Mouse (Mus musculus): ENCODE results near the gene Nkain2. TPM values are rescaled to one million over a fixed set of nuclear protein-coding genes. Genes with fewer than 3 reads are reported as not detected.

Gene Nkain2
- total RNA-seq, 2 experiments from 2014 or later: not detected

- no peak for ATAC-seq (replicated peaks; ENCODE audit: poor library complexity, severe bottlenecking)
Observed at GRCm38 (mm10) chr10:32594998-32595397, 295.3 kb downstream of the Nkain2 start.

- no peak for ATAC-seq (replicated peaks; ENCODE audit: poor library complexity, severe bottlenecking)
Observed at GRCm38 (mm10) chr10:32577276-32577580, 313.0 kb downstream of the Nkain2 start.

- no peak for ATAC-seq (replicated peaks; ENCODE audit: poor library complexity, severe bottlenecking)
Observed at GRCm38 (mm10) chr10:32576559-32577275, 313.5 kb downstream of the Nkain2 start.

- ATAC-seq (replicated peaks; ENCODE audit: poor library complexity, severe bottlenecking): no peak
Observed at GRCm38 (mm10) chr10:32557673-32558072, 332.6 kb downstream of the Nkain2 start.

- ATAC-seq (replicated peaks; ENCODE audit: poor library complexity, severe bottlenecking): no peak
Observed at GRCm38 (mm10) chr10:32536057-32536456, 354.2 kb downstream of the Nkain2 start.

- ATAC-seq (replicated peaks; ENCODE audit: poor library complexity, severe bottlenecking): no peak
Observed at GRCm38 (mm10) chr10:32510821-32511220, 379.4 kb downstream of the Nkain2 start.

- no peak for ATAC-seq (replicated peaks; ENCODE audit: poor library complexity, severe bottlenecking)
Observed at GRCm38 (mm10) chr10:32494591-32495182, 395.6 kb downstream of the Nkain2 start.

GRCm38 (mm10) chr10:32493600-32493999, 396.7 kb downstream of the Nkain2 start:
- ATAC-seq (replicated peaks; ENCODE audit: poor library complexity, severe bottlenecking): no peak

- ATAC-seq (replicated peaks; ENCODE audit: poor library complexity, severe bottlenecking): no peak
Observed at GRCm38 (mm10) chr10:32462726-32463125, 427.5 kb downstream of the Nkain2 start.

- no peak for ATAC-seq (replicated peaks; ENCODE audit: poor library complexity, severe bottlenecking)
Observed at GRCm38 (mm10) chr10:32439932-32440519, 450.2 kb downstream of the Nkain2 start.

- no peak for ATAC-seq (replicated peaks; ENCODE audit: poor library complexity, severe bottlenecking)
Observed at GRCm38 (mm10) chr10:32414228-32414627, 476.0 kb downstream of the Nkain2 start.

- ATAC-seq (replicated peaks; ENCODE audit: poor library complexity, severe bottlenecking): no peak
Observed at GRCm38 (mm10) chr10:32411331-32411730, 478.9 kb downstream of the Nkain2 start.

GRCm38 (mm10) chr10:32400961-32401360, 489.3 kb downstream of the Nkain2 start:
- ATAC-seq (replicated peaks; ENCODE audit: poor library complexity, severe bottlenecking): no peak

- ATAC-seq (replicated peaks; ENCODE audit: poor library complexity, severe bottlenecking): no peak
Observed at GRCm38 (mm10) chr10:32393859-32394521, 496.3 kb downstream of the Nkain2 start.

GRCm38 (mm10) chr10:32393326-32393725, 496.9 kb downstream of the Nkain2 start:
- ATAC-seq (replicated peaks; ENCODE audit: poor library complexity, severe bottlenecking): no peak

- no peak for ATAC-seq (replicated peaks; ENCODE audit: poor library complexity, severe bottlenecking)
Observed at GRCm38 (mm10) chr10:32312754-32313153, 577.5 kb downstream of the Nkain2 start.

- no peak for ATAC-seq (replicated peaks; ENCODE audit: poor library complexity, severe bottlenecking)
Observed at GRCm38 (mm10) chr10:32301024-32301597, 589.2 kb downstream of the Nkain2 start.

- no peak for ATAC-seq (replicated peaks; ENCODE audit: poor library complexity, severe bottlenecking)
Observed at GRCm38 (mm10) chr10:32290487-32290886, 599.8 kb downstream of the Nkain2 start.

- no peak for ATAC-seq (replicated peaks; ENCODE audit: poor library complexity, severe bottlenecking)
Observed at GRCm38 (mm10) chr10:32283690-32284089, 606.6 kb downstream of the Nkain2 start.

- no peak for ATAC-seq (replicated peaks; ENCODE audit: poor library complexity, severe bottlenecking)
Observed at GRCm38 (mm10) chr10:32243266-32243882, 646.9 kb downstream of the Nkain2 start.

GRCm38 (mm10) chr10:32241168-32241567, 649.1 kb downstream of the Nkain2 start:
- ATAC-seq (replicated peaks; ENCODE audit: poor library complexity, severe bottlenecking): no peak
